In genomic region chr13:99696559-99696890, GRCm38 (mm10) we compare ENCODE assay signal across 11 mouse cellular contexts.
DNase-seq lines count a peak whose midpoint lies in the region; ATAC-seq and TF ChIP-seq lines count a peak whose summit lies in the region.
"Had no signal": no experiment of that assay in that cellular context is flagged by ENCODE, and none has a peak within 500 bp of the region (broad histone marks: within the 10 kb centered on the region; RNA-seq: fewer than 3 reads in every experiment).

No protein-coding gene starts in this region.

- H3K27me3 ChIP-seq in forebrain, embryonic 13.5 days = no peaks in the 10 kb centered on the region
- no peaks in the 10 kb centered on the region for H3K27me3 ChIP-seq in forebrain, embryonic 12.5 days
- no peaks in the 10 kb centered on the region; the same call in 1 of the 2 replicates for H3K27me3 ChIP-seq in kidney, adult 2 months (replicated peaks; ENCODE audit: control insufficient read depth, insufficient read depth, low read length)
- no peaks in the 10 kb centered on the region for H3K27me3 ChIP-seq in kidney, embryonic 14.5 days (ENCODE audit: control insufficient read depth, insufficient read depth, low read length)
- no peaks in the 10 kb centered on the region for H3K27me3 ChIP-seq in Patski
- no peaks in the 10 kb centered on the region for H3K27me3 ChIP-seq in embryonic facial prominence, embryonic 14.5 days (replicated peaks; ENCODE audit: control insufficient read depth, insufficient read depth, low read length)

- no peak overlapping the region for H3K9ac ChIP-seq in forebrain, embryonic 13.5 days
- H3K9ac ChIP-seq in forebrain, embryonic 12.5 days = no peak overlapping the region
- H3K9ac ChIP-seq in kidney, embryonic 14.5 days (ENCODE audit: low read depth, low read length) = no peak overlapping the region
- H3K9ac ChIP-seq in embryonic facial prominence, embryonic 14.5 days (ENCODE audit: low read depth, low read length) = no peak overlapping the region

- POLR2A ChIA-PET in Patski (lab: Charles Lee) = no interaction called here

- no peak for TF ChIP-seq POLR2A in kidney, adult 2 months (IDR thresholded peaks at IDR 0.05; ENCODE audit: low read depth, low read length)

- DNase-seq in kidney, adult 2 months = peak; percentile 43
- DNase-seq in Patski (ENCODE audit: low read depth, low spot score) = peak; percentile 33
- DNase-seq in embryonic facial prominence, embryonic 14.5 days (ENCODE audit: low spot score) = peak; percentile 6
- DNase-seq in thymus, postnatal 25 days = no peak
- no peak for DNase-seq in spleen, postnatal 14 days (ENCODE audit: low spot score in 2 of 2)
- DNase-seq: cerebellum, adult 9-10 months had no signal

- no peaks in the 10 kb centered on the region for H3K9me3 ChIP-seq in forebrain, embryonic 13.5 days (replicated peaks)
- H3K9me3 ChIP-seq in forebrain, embryonic 12.5 days = no peaks in the 10 kb centered on the region
- H3K9me3 ChIP-seq in kidney, embryonic 14.5 days (ENCODE audit: control insufficient read depth, low read length) = no peaks in the 10 kb centered on the region
- H3K9me3 ChIP-seq in embryonic facial prominence, embryonic 14.5 days (ENCODE audit: control insufficient read depth, low read length) = no peaks in the 10 kb centered on the region

- no peak for ATAC-seq in forebrain, embryonic 13.5 days
- no peak for ATAC-seq in forebrain, embryonic 12.5 days (ENCODE audit: low FRiP score)
- no peak for ATAC-seq in kidney, embryonic 14.5 days (ENCODE audit: low FRiP score, low TSS enrichment)
- ATAC-seq in Patski = no peak
- ATAC-seq in embryonic facial prominence, embryonic 14.5 days (ENCODE audit: low read depth) = no peak
- ATAC-seq: lung, postnatal 0 days had no signal

- H3K4me1 ChIP-seq in forebrain, embryonic 13.5 days = peaks cover 13% of the 10 kb centered on the region
- H3K4me1 ChIP-seq in forebrain, embryonic 12.5 days = peaks cover 12% of the 10 kb centered on the region; the same call in 1 of the 2 replicates
- no peaks in the 10 kb centered on the region for H3K4me1 ChIP-seq in kidney, adult 2 months (ENCODE audit: control insufficient read depth, insufficient read depth, low read length)
- H3K4me1 ChIP-seq in kidney, embryonic 14.5 days (ENCODE audit: control insufficient read depth, insufficient read depth, low read length) = no peaks in the 10 kb centered on the region
- H3K4me1 ChIP-seq in embryonic facial prominence, embryonic 14.5 days (ENCODE audit: control insufficient read depth, insufficient read depth, low read length) = no peaks in the 10 kb centered on the region

- H3K36me3 ChIP-seq in forebrain, embryonic 13.5 days (ENCODE audit: poor library complexity, severe bottlenecking) = no peaks in the 10 kb centered on the region
- H3K36me3 ChIP-seq in forebrain, embryonic 12.5 days (replicated peaks) = no peaks in the 10 kb centered on the region
- H3K36me3 ChIP-seq in kidney, adult 2 months (ENCODE audit: control insufficient read depth, insufficient read depth, low read length) = no peaks in the 10 kb centered on the region
- no peaks in the 10 kb centered on the region for H3K36me3 ChIP-seq in kidney, embryonic 14.5 days (ENCODE audit: control insufficient read depth, insufficient read depth, low read length)
- no peaks in the 10 kb centered on the region for H3K36me3 ChIP-seq in embryonic facial prominence, embryonic 14.5 days (ENCODE audit: control insufficient read depth, insufficient read depth, low read length)

- H3K4me3 ChIP-seq in forebrain, embryonic 13.5 days = no peak overlapping the region
- no peak overlapping the region for H3K4me3 ChIP-seq in forebrain, embryonic 12.5 days (replicated peaks)
- no peak overlapping the region for H3K4me3 ChIP-seq in kidney, adult 2 months (ENCODE audit: insufficient read depth, low read depth, low read length)
- H3K4me3 ChIP-seq in kidney, embryonic 14.5 days (ENCODE audit: low read length) = no peak overlapping the region
- no peak overlapping the region for H3K4me3 ChIP-seq in embryonic facial prominence, embryonic 14.5 days (ENCODE audit: low read depth, low read length)

- H3K4me2 ChIP-seq in forebrain, embryonic 13.5 days = no peak overlapping the region
- no peak overlapping the region for H3K4me2 ChIP-seq in forebrain, embryonic 12.5 days
- H3K4me2 ChIP-seq in kidney, embryonic 14.5 days (replicated peaks; ENCODE audit: low read depth, low read length) = no peak overlapping the region
- H3K4me2 ChIP-seq in embryonic facial prominence, embryonic 14.5 days (ENCODE audit: low read depth, low read length) = no peak overlapping the region

- no peak for TF ChIP-seq CTCF in kidney, adult 2 months (conservative IDR thresholded peaks at IDR 0.05; ENCODE audit: insufficient read depth, insufficient read length, low read depth, low read length)
- TF ChIP-seq CTCF in Patski (IDR thresholded peaks at IDR 0.05) = no peak

- CTCF ChIA-PET in Patski (lab: Charles Lee) = interaction anchor here (1.2 kb wide), 1 partner anchor 46 kb away, joined by 3 read pairs; no protein-coding TSS in a partner anchor

- WGBS in forebrain, embryonic 13.5 days = 55% methylated on average over 3 of the region's 3 CpGs
- WGBS in forebrain, embryonic 12.5 days = 52% methylated on average over 3 of the region's 3 CpGs
- 43% methylated on average over 3 of the region's 3 CpGs for WGBS in kidney, adult 2 months
- 44% methylated on average over 3 of the region's 3 CpGs for WGBS in kidney, embryonic 14.5 days
- 37% methylated on average over 3 of the region's 3 CpGs for WGBS in embryonic facial prominence, embryonic 14.5 days

- in situ Hi-C loops in Patski (cut with MboI; ENCODE audit: low pct_unique_long_range_greater_than_20kb) = no loop called here

- 0 out of 2 replicates have a peak overlapping the region, but pooled peaks have one; percentile 10 for H3K27ac ChIP-seq in forebrain, embryonic 13.5 days
- no peak overlapping the region for H3K27ac ChIP-seq in forebrain, embryonic 12.5 days
- no peak overlapping the region for H3K27ac ChIP-seq in kidney, adult 2 months (ENCODE audit: insufficient read depth, low read depth, low read length)
- H3K27ac ChIP-seq in kidney, embryonic 14.5 days (ENCODE audit: low read depth, low read length) = no peak overlapping the region
- peak overlapping the region; percentile 15; the same call in 1 of the 2 replicates for H3K27ac ChIP-seq in embryonic facial prominence, embryonic 14.5 days (replicated peaks; ENCODE audit: low read depth, low read length)
- H3K27ac ChIP-seq: stomach, postnatal 0 days had no signal

Comparison
In these comparisons a context has a peak if more than half of its experiments do, and no peak if none do; other contexts are left out.
1. H3K27ac ChIP-seq: peak in forebrain, embryonic 13.5 days (single experiment) and embryonic facial prominence, embryonic 14.5 days (single experiment); none in forebrain, embryonic 12.5 days (single experiment), kidney, adult 2 months (single experiment) and kidney, embryonic 14.5 days (single experiment).
2. DNase-seq: peak in kidney, adult 2 months (single experiment), Patski (single experiment) and embryonic facial prominence, embryonic 14.5 days (single experiment); none in thymus, postnatal 25 days (single experiment) and spleen, postnatal 14 days (0 of 2).